Mouse (Mus musculus) lung, postnatal 0 days (tissue): Measurements from ENCODE around the gene Igfn1. TPM values are rescaled to one million over a fixed set of nuclear protein-coding genes. Genes with fewer than 3 reads are reported as not detected.

Experiments used
- ATAC-seq: fragments of 200-750 bp; cut with Nextera tagmentation; 2 replicates; pipeline ENCODE4 v1.8.0; 2017; ENCODE audit warnings: moderate library complexity
- DNase-seq: peaks from one replicate; pipeline ENCODE4 v3.0.0-alpha.2; 2016; ENCODE audit warnings: low spot score
- H3K27ac ChIP-seq: fragments of 300-500 bp; sonication (generic); 2 replicates; pipeline ENCODE4 v1.5.1; 2014; ENCODE audit warnings: antibody characterized with exemption, mild to moderate bottlenecking, low read length, mixed read lengths
- H3K27me3 ChIP-seq: fragments of 300-500 bp; sonication (generic); replicated peaks from 2 replicates; pipeline ENCODE4 v1.6.1; 2014; ENCODE audit warnings: low read length, mixed read lengths; ENCODE audit not compliant: insufficient read depth
- H3K36me3 ChIP-seq: fragments of 300-500 bp; sonication (generic); 2 replicates; pipeline ENCODE4 v1.6.1; 2014; ENCODE audit warnings: low read length, mixed read lengths; ENCODE audit not compliant: insufficient read depth
- H3K4me1 ChIP-seq: fragments of 300-500 bp; sonication (generic); 2 replicates; pipeline ENCODE4 v1.6.1; 2014; ENCODE audit warnings: antibody characterized with exemption, low read depth, low read length, mixed read lengths; ENCODE audit not compliant: insufficient read depth
- H3K4me2 ChIP-seq: fragments of 300-500 bp; sonication (generic); replicated peaks from 2 replicates; pipeline ENCODE4 v1.6.1; 2014; ENCODE audit warnings: low read depth, mild to moderate bottlenecking, low read length, moderate library complexity, mixed read lengths
- H3K4me3 ChIP-seq: fragments of 300-500 bp; sonication (generic); 2 replicates; pipeline ENCODE4 v1.5.1; 2014; ENCODE audit warnings: low read depth, low read length
- H3K9ac ChIP-seq: fragments of 300-500 bp; sonication (generic); replicated peaks from 2 replicates; pipeline ENCODE4 v1.6.1; 2014; ENCODE audit warnings: low read depth, mild to moderate bottlenecking
- H3K9me3 ChIP-seq: fragments of 300-500 bp; sonication (generic); 2 replicates; pipeline ENCODE4 v1.6.1; 2016; ENCODE audit warnings: low read length, mixed read lengths
- CTCF ChIP-seq: IDR thresholded peaks from 2 replicates; pipeline ENCODE4 v1.5.1; 2016; ENCODE audit warnings: antibody characterized with exemption, mild to moderate bottlenecking
- EP300 ChIP-seq: IDR thresholded peaks from 2 replicates; pipeline ENCODE4 v1.6.1; 2016; ENCODE audit warnings: antibody characterized with exemption, mild to moderate bottlenecking, control low read depth
- WGBS: fragments of 180-500 bp; shearing (Covaris S2); extraction: QIAGEN DNeasy Blood & Tissue Kit; methylation state at CpG from one replicate; pipeline ENCODE4 v1.1.7; 2014; 5-methylcytosine and 5-hydroxymethylcytosine counted together
- polyA plus RNA-seq: library from polyadenylated mRNA; unstranded; fragments of >200 nt; fragmentation: Nextera tagmentation; extraction: Ambion mirVana; gene quantifications from 2 replicates; pipeline ENCODE4 v1.2.1, GENCODE M21; 2015

Gene Igfn1
- polyA plus RNA-seq, 1 experiment from 2014 or later, result not detected

GRCm38 (mm10) chr1:135944526-135945259 lies 61.4 kb downstream of the Igfn1 start:
- H3K36me3 ChIP-seq, result no peaks in the 10 kb centered on the region
- no peak overlapping the region for H3K9ac ChIP-seq
- ATAC-seq (peak; percentile 57), DNase-seq (peak; percentile 89)
- H3K27ac ChIP-seq, result no peak overlapping the region
- H3K4me3 ChIP-seq, result no peak overlapping the region
- no peak overlapping the region for H3K4me2 ChIP-seq
- no peak for TF ChIP-seq EP300
- peak; percentile 88 for TF ChIP-seq CTCF
- peaks cover 8% of the 10 kb centered on the region; the same call in 1 of the 2 replicates for H3K27me3 ChIP-seq
- no peaks in the 10 kb centered on the region for H3K9me3 ChIP-seq
- 47% methylated on average over 12 of the region's 12 CpGs for WGBS
- no peaks in the 10 kb centered on the region for H3K4me1 ChIP-seq

GRCm38 (mm10) chr1:135943713-135944112 lies 62.4 kb downstream of the Igfn1 start:
- TF ChIP-seq EP300 (no peak), CTCF (no peak)
- no peak overlapping the region for H3K9ac ChIP-seq
- no peaks in the 10 kb centered on the region for H3K4me1 ChIP-seq
- no peaks in the 10 kb centered on the region for H3K36me3 ChIP-seq
- ATAC-seq, result no peak; the same call in 1 of the 2 replicates
- peaks cover 8% of the 10 kb centered on the region; the same call in 1 of the 2 replicates for H3K27me3 ChIP-seq
- no peak overlapping the region for H3K4me3 ChIP-seq
- H3K4me2 ChIP-seq, result no peak overlapping the region
- H3K27ac ChIP-seq, result no peak overlapping the region
- H3K9me3 ChIP-seq, result no peaks in the 10 kb centered on the region
- no peak for DNase-seq
- WGBS, result 87% methylated on average over 2 of the region's 2 CpGs

- no peak overlapping the region for H3K9ac ChIP-seq
- TF ChIP-seq CTCF, result no peak
- TF ChIP-seq EP300, result no peak
- H3K9me3 ChIP-seq, result no peaks in the 10 kb centered on the region
- no peak overlapping the region for H3K27ac ChIP-seq
- no peak overlapping the region for H3K4me2 ChIP-seq
- WGBS, result 28% methylated on average over 7 of the region's 7 CpGs
- no peak for DNase-seq
- no peaks in the 10 kb centered on the region for H3K36me3 ChIP-seq
- no peak for ATAC-seq
- H3K27me3 ChIP-seq, result peaks cover 8% of the 10 kb centered on the region; the same call in 1 of the 2 replicates
- no peaks in the 10 kb centered on the region for H3K4me1 ChIP-seq
- no peak overlapping the region for H3K4me3 ChIP-seq
These were observed 64.0 kb downstream of the Igfn1 start for GRCm38 (mm10) chr1:135942116-135942515.

- no peak for DNase-seq
- H3K9me3 ChIP-seq, result no peaks in the 10 kb centered on the region
- H3K27ac ChIP-seq, result no peak overlapping the region
- H3K9ac ChIP-seq, result no peak overlapping the region
- 69% methylated on average over 5 of the region's 6 CpGs for WGBS
- no peaks in the 10 kb centered on the region for H3K36me3 ChIP-seq
- no peak; the same call in 1 of the 2 replicates for ATAC-seq
- H3K4me3 ChIP-seq, result no peak overlapping the region
- no peaks in the 10 kb centered on the region for H3K4me1 ChIP-seq
- peaks cover 8% of the 10 kb centered on the region; the same call in 1 of the 2 replicates for H3K27me3 ChIP-seq
- H3K4me2 ChIP-seq, result no peak overlapping the region
- TF ChIP-seq EP300 (no peak), CTCF (no peak)
These were observed 64.7 kb downstream of the Igfn1 start for GRCm38 (mm10) chr1:135941259-135942006.

DNA sequence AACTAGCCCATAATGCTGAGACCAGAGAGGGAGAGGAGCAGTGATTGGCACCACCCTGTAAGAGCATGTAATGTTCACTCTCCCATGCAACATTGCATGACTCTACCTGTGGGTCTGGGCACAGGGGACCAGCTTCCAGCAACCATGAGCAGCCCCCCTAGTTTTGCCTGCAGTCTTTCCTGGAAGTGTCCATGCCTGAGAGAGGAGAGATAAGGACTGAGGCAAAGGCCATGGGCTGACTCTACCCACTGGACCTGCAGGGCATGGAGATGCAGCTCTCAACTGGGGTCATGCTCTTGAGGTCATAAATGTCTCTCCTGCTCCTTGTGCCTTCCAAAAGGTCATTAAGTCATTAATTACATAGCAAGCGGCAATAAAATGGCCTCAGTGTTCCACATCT lies 70.1 kb downstream of the Igfn1 start:
- no peak overlapping the region for H3K4me3 ChIP-seq
- WGBS, result 71% methylated on average over 1 of the region's 1 CpGs
- no peaks in the 10 kb centered on the region for H3K36me3 ChIP-seq
- H3K9me3 ChIP-seq, result no peaks in the 10 kb centered on the region
- no peak overlapping the region for H3K9ac ChIP-seq
- no peaks in the 10 kb centered on the region for H3K27me3 ChIP-seq
- DNase-seq (no peak), ATAC-seq (no peak)
- H3K4me2 ChIP-seq, result no peak overlapping the region
- TF ChIP-seq CTCF (no peak), EP300 (no peak)
- H3K27ac ChIP-seq, result no peak overlapping the region
- no peaks in the 10 kb centered on the region for H3K4me1 ChIP-seq

GRCm38 (mm10) chr1:135933704-135934293 lies 72.3 kb downstream of the Igfn1 start:
- Histone ChIP-seq H3K4me1 (no peaks in the 10 kb centered on the region), H3K36me3 (no peaks in the 10 kb centered on the region), H3K27me3 (no peaks in the 10 kb centered on the region), H3K9ac (no peak overlapping the region), H3K4me3 (no peak overlapping the region), H3K27ac (no peak overlapping the region), H3K4me2 (no peak overlapping the region), H3K9me3 (no peaks in the 10 kb centered on the region)
- DNase-seq (peak; percentile 15), ATAC-seq (peak; percentile 37; the same call in 1 of the 2 replicates)
- WGBS, result 60% methylated on average over 18 of the region's 18 CpGs
- TF ChIP-seq CTCF (no peak), EP300 (no peak)
